Mouse (Mus musculus): ENCODE results near the gene Tcf25. TPM values are rescaled to one million over a fixed set of nuclear protein-coding genes. Genes with fewer than 3 reads are reported as not detected.
"Not testable (repeated sequence)": the region's sequence is repeated elsewhere in the genome, so short reads cannot be mapped to it uniquely, and the experiment has no call there.

Tcf25 gene
- polyA plus RNA-seq, 1 experiment, result 557 TPM

DNA sequence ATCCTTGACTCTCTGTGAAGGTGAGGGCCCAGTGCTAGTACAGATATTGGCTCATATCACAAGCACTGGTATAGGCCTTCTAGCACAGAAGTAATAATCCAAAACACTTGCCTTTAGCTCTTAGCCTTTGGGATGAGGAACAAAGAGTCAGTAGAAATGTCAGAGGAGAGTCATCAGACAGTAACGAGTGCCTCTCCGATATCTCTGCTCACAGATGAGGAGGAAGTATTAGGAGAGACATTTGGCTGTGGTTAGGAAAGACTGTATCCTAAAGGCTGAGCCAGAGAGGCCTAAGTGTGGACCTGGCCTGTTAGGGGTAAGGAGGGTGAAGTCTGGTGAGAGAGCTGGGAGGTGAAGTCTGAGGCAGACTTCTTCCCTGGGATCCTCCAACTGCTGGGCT, 68.2 kb downstream of the Tcf25 start:
- no peak overlapping the region for H3K4me3 ChIP-seq (ENCODE audit: insufficient read depth, low read length)
- TF ChIP-seq CTCF (IDR thresholded peaks at IDR 0.05; ENCODE audit: borderline replicate concordance, insufficient read depth, low read length) (no peak), POLR2A (IDR thresholded peaks at IDR 0.05; ENCODE audit: low read depth, low read length) (no peak)

DNA sequence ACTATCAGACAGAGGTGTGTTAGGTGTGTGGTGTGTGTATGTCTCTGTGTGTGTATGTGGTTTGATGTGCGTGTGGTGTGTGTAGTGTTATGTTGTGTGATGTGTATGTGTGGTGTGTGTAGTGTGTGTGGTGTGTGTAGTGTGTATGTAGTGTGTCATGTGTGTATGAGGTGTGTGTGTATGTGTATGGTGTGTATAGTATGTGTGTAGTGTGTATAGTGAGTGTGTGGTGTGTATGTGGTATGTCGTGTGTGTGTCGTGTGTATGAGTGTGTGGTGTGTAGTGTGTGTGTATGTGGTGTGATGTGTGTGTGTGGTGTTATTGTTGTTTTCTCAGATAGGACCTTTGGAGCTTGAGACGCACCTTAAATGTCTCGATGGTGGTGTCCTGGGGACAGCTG, 68.8 kb downstream of the Tcf25 start:
- Histone ChIP-seq H3K4me1 (ENCODE audit: control insufficient read depth, insufficient read depth, low read length) (no peaks in the 10 kb centered on the region; the same call in 1 of the 2 replicates), H3K4me3 (ENCODE audit: insufficient read depth, low read length) (no peak overlapping the region), H3K27ac (ENCODE audit: insufficient read depth, low read length) (no peak overlapping the region)
- TF ChIP-seq CTCF (IDR thresholded peaks at IDR 0.05; ENCODE audit: borderline replicate concordance, insufficient read depth, low read length), result no peak
- peak; percentile 47 for TF ChIP-seq POLR2A (IDR thresholded peaks at IDR 0.05; ENCODE audit: low read depth, low read length)

More for the DNA sequence above, 68.2 kb downstream of the Tcf25 start:
- no peak overlapping the region for H3K27ac ChIP-seq (ENCODE audit: insufficient read depth, low read length)
- H3K4me1 ChIP-seq (ENCODE audit: control insufficient read depth, insufficient read depth, low read length), result no peaks in the 10 kb centered on the region; the same call in 1 of the 2 replicates

DNA sequence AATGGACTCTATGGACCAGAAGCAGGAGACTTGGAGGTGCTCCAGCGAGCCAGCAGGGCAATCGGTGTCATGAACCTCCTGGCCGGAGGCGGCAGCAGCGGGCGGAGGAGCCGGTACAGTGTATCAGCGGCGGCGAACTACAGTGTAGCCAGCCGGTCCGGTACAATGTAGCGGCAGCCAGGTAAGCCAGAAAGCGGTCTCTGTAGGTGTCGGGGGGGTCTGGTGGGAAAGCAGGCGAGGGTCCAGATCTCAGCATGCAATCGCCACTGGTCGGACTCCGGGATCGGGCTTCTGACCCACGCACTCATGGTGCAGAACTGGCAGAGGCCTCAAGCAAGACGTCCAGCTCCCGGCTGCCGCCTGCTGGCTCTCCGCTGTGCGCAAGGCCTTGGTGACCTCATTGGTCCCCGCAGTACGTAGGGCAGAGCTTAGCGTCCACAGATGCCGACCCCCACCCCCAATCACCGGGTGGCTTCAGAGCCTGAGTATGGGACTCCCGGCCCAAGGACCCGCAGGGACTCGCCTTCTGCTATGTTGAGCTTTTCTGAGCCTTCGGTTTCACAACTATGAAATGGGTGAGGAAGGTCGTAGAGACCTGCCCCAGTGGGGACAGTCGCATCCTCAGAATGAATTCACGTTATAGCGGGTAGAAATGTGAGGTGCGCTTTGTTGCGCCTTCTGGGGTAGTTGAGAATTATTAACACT, 69.5 kb downstream of the Tcf25 start:
- Histone ChIP-seq H3K27ac (ENCODE audit: insufficient read depth, low read length) (peak overlapping the region; percentile 49), H3K4me1 (ENCODE audit: control insufficient read depth, insufficient read depth, low read length) (no peaks in the 10 kb centered on the region; the same call in 1 of the 2 replicates), H3K4me3 (ENCODE audit: insufficient read depth, low read length) (peak overlapping the region; percentile 85)
- TF ChIP-seq CTCF (IDR thresholded peaks at IDR 0.05; ENCODE audit: borderline replicate concordance, insufficient read depth, low read length) (peak; percentile 79; the same call in 1 of the 2 replicates), POLR2A (IDR thresholded peaks at IDR 0.05; ENCODE audit: low read depth, low read length) (peak; percentile 61)

DNA sequence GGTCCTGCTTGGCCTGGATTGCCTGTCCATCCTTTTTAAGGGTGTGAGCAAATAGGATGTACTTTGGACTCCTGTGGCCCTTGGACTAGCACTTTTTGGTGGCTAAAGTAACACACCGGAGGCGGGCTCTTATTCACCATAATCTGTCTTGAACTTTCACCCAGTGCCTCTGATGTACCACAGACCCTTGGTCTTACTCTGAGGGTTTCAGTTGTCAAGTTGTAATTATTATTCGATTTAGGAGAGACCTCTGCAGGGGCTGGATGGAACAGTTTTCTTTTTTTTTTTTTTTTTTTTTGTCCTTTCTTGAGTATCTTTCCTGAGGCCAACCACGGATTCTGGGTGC, 70.0 kb downstream of the Tcf25 start:
- Histone ChIP-seq H3K4me3 (ENCODE audit: insufficient read depth, low read length) (peak overlapping the region; percentile 85), H3K4me1 (ENCODE audit: control insufficient read depth, insufficient read depth, low read length) (no peaks in the 10 kb centered on the region; the same call in 1 of the 2 replicates), H3K27ac (ENCODE audit: insufficient read depth, low read length) (peak overlapping the region; percentile 19)
- TF ChIP-seq POLR2A (IDR thresholded peaks at IDR 0.05; ENCODE audit: low read depth, low read length) (no peak), CTCF (IDR thresholded peaks at IDR 0.05; ENCODE audit: borderline replicate concordance, insufficient read depth, low read length) (no peak)

DNA sequence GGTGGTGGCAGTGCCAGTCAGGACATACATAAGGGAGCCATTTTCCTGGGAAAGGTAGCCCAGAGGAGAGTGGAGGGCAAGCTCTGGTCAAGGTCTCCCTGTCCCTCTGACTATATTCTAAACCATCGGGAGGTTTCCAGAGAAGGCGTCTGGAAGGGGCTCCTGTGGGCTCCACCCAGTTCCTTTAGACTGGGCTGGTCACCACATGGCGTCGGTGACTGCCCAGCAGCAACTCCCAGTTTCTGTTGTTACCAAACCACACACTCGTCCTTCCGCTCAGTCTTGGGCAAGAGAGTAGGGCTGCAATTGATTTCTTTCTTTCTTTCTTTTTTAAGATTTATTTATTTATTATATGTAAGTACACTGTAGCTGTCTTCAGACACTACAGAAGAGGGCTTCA, 70.6 kb downstream of the Tcf25 start:
- 0 out of 2 replicates have a peak overlapping the region, but pooled peaks have one; percentile 85 for H3K4me3 ChIP-seq (ENCODE audit: insufficient read depth, low read length)
- no peak overlapping the region for H3K27ac ChIP-seq (ENCODE audit: insufficient read depth, low read length)
- no peaks in the 10 kb centered on the region; the same call in 1 of the 2 replicates for H3K4me1 ChIP-seq (ENCODE audit: control insufficient read depth, insufficient read depth, low read length)
- TF ChIP-seq CTCF (IDR thresholded peaks at IDR 0.05; ENCODE audit: borderline replicate concordance, insufficient read depth, low read length), result no peak
- TF ChIP-seq POLR2A (IDR thresholded peaks at IDR 0.05; ENCODE audit: low read depth, low read length), result no peak

DNA sequence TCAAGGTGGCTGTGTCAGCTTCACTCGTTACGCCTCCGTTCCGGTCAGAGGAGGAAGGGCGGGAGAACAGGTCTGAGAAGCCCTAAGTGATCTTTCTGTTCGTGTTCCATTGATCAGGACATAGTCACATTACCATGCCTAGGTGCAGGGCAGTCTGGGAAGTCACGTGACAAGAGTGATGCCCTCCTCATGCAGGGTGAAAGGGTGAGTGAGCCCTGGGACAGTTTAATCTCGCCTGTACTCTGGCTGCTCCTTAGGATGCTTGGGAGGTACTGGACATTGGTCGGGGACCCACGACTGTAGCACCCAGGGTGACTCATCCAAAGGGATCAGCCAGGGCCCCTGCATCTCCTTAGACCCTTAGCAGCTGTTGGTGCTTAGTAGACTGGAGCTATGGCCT, 72.4 kb downstream of the Tcf25 start:
- TF ChIP-seq POLR2A (IDR thresholded peaks at IDR 0.05; ENCODE audit: low read depth, low read length), result no peak
- no peak for TF ChIP-seq CTCF (IDR thresholded peaks at IDR 0.05; ENCODE audit: borderline replicate concordance, insufficient read depth, low read length)
- H3K4me1 ChIP-seq (ENCODE audit: control insufficient read depth, insufficient read depth, low read length), result no peaks in the 10 kb centered on the region; the same call in 1 of the 2 replicates
- H3K4me3 ChIP-seq (ENCODE audit: insufficient read depth, low read length), result no peak overlapping the region
- no peak overlapping the region for H3K27ac ChIP-seq (ENCODE audit: insufficient read depth, low read length)

DNA sequence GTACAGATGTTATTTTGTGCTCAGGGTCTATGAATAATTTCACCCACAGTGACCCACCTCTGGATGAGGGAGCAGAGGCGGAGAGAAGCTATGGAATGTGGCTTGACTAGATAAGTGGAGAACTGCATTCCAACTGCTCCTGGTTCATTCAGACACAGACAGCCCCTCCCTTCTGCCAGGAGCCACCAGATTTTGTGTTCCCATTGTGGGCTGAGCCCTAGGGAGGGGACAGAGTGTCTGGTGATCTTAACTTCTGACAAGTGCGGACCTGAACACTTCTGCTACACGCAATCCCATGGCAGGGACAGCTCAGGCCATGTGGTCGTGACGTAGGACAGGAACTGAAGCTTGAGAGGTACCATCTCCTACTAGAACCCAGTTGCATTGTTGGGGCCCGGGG, 73.2 kb downstream of the Tcf25 start:
- no peaks in the 10 kb centered on the region; the same call in 1 of the 2 replicates for H3K4me1 ChIP-seq (ENCODE audit: control insufficient read depth, insufficient read depth, low read length)
- H3K4me3 ChIP-seq (ENCODE audit: insufficient read depth, low read length), result no peak overlapping the region
- H3K27ac ChIP-seq (ENCODE audit: insufficient read depth, low read length), result no peak overlapping the region
- no peak for TF ChIP-seq CTCF (IDR thresholded peaks at IDR 0.05; ENCODE audit: borderline replicate concordance, insufficient read depth, low read length)
- no peak for TF ChIP-seq POLR2A (IDR thresholded peaks at IDR 0.05; ENCODE audit: low read depth, low read length)

DNA sequence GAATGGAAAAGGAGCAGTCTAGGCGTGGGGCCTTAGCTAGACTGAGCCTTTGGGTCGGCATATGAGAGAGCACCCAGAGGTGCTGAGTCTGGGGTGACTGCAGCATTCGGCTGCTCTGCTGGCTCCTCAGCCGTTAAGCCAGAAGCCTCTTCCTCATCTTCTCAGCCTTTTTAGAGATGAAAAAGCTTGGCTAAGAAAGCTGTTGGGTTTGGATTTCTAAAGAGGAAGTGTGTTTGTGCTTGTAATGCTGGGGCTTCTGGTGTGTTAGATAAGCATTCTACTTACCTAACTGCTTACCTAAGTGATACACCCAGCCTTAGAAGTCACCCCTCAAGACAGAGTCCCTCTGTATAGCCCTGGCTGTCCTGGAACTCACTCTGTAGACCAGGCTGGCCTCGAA, 77.2 kb downstream of the Tcf25 start:
- Histone ChIP-seq H3K4me1 (ENCODE audit: control insufficient read depth, insufficient read depth, low read length) (no peaks in the 10 kb centered on the region), H3K4me3 (ENCODE audit: insufficient read depth, low read length) (no peak overlapping the region), H3K27ac (ENCODE audit: insufficient read depth, low read length) (no peak overlapping the region)
- no peak for TF ChIP-seq CTCF (IDR thresholded peaks at IDR 0.05; ENCODE audit: borderline replicate concordance, insufficient read depth, low read length)
- no peak for TF ChIP-seq POLR2A (IDR thresholded peaks at IDR 0.05; ENCODE audit: low read depth, low read length)

DNA sequence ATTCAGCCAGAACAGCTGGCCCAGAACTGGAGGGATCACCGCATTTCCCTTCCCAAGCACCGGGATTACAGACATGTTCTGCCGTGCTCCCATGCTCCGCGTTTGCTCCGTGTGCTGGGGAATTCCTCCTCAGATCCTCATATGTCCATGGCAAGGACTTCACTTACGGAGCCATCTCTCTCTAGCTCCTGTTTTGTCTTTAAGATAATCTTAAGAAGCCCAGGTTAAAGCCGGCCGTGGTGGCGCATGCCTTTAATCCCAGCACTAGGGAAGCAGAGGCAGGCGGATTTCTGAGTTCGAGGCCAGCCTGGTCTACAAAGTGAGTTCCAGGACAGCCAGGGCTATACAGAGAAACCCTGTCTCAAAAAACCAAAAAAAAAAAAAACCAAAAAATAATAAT, 78.2 kb downstream of the Tcf25 start:
- H3K27ac ChIP-seq (ENCODE audit: insufficient read depth, low read length); H3K4me3 ChIP-seq (ENCODE audit: insufficient read depth, low read length); H3K4me1 ChIP-seq (ENCODE audit: control insufficient read depth, insufficient read depth, low read length): not testable (repeated sequence)

DNA sequence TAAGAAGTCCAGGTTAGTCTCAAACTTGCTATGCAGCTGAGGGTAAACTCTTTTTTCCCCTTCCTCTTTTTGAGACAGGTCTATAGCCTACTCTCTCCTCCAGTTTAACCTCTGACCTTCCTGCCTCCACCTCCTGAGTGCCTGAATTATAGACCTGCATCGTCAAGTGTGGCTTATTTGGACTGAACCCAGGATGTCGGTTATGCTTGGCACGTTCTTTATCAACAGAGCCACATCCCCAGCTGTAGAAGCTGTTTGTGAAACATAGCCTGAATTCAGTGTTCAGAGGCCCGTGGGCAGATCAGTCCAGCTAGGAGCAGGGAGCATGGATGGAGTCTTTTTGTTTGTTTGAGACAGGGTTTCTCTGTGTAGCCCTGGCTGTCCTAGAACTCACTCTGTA, 78.6 kb downstream of the Tcf25 start:
- Histone ChIP-seq H3K4me3 (ENCODE audit: insufficient read depth, low read length) (no peak overlapping the region), H3K4me1 (ENCODE audit: control insufficient read depth, insufficient read depth, low read length) (no peaks in the 10 kb centered on the region), H3K27ac (ENCODE audit: insufficient read depth, low read length) (no peak overlapping the region)
- no peak for TF ChIP-seq CTCF (IDR thresholded peaks at IDR 0.05; ENCODE audit: borderline replicate concordance, insufficient read depth, low read length)
- TF ChIP-seq POLR2A (IDR thresholded peaks at IDR 0.05; ENCODE audit: low read depth, low read length), result no peak
